Mouse (Mus musculus) lung, postnatal 0 days (tissue): ENCODE results near the gene Kcnb1.

Experiments used
- CTCF ChIP-seq: IDR thresholded peaks from 2 replicates; pipeline ENCODE4 v1.5.1; 2016; ENCODE audit warnings: antibody characterized with exemption, mild to moderate bottlenecking
- EP300 ChIP-seq: IDR thresholded peaks from 2 replicates; pipeline ENCODE4 v1.6.1; 2016; ENCODE audit warnings: antibody characterized with exemption, mild to moderate bottlenecking, control low read depth

DNA sequence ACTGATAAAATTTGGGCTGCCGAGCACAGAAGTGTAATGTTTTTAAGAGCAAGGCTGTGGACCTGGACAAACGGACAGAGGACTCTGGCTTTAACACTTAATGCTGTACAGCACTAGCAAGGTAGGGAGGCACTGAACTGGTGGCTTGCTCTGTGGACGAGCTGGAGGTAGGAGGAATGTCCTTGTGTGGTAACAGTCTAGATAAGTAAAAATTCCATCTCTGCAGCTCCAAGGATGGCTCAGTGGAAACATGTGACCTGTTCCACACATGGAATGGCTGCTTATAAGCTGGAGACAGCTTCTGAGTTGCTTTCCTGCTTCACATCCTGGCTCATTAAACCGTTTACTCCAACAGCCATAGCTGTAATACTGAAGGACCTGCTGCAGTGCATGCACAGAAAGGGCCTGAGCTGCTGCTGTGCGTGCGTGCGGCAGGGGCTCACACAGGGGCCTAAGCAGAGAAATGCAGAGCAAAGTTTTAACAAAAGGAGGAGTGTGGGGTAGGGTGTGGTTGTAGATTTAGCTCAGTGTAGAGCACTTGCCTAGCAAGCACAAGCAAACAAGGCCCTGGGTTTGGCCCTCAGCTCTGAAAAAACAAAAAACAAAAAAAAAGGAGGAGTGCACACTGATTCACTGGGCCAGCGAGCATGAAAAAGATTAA, 141.1 kb downstream of the Kcnb1 start:
- TF ChIP-seq CTCF (no peak), EP300 (no peak)
